33 mouse cellular contexts compared by ENCODE assay signal in genomic region chr6:135133086-135133485, GRCm38 (mm10). TPM values are rescaled to one million over a fixed set of nuclear protein-coding genes. Genes with fewer than 3 reads are reported as not detected.
"Had no signal": no experiment of that assay in that cellular context is flagged by ENCODE, and none has a peak within 500 bp of the region (broad histone marks: within the 10 kb centered on the region; RNA-seq: fewer than 3 reads in every experiment).

No protein-coding gene starts in this region.

- H3K4me1 ChIP-seq: liver, embryonic 12.5 days; liver, embryonic 13.5 days; liver, embryonic 15.5 days; midbrain, embryonic 15.5 days had no signal

- H3K4me3 ChIP-seq: limb, embryonic 10.5 days; limb, embryonic 12.5 days; limb, embryonic 13.5 days; limb, embryonic 15.5 days; liver, embryonic 12.5 days; liver, embryonic 13.5 days; liver, embryonic 15.5 days; lung, embryonic 15.5 days; megakaryocyte, embryonic 14.5 days; midbrain, embryonic 10.5 days; midbrain, embryonic 12.5 days; midbrain, embryonic 13.5 days; midbrain, embryonic 15.5 days; myocyte; neural tube, embryonic 12.5 days had no signal

- DNase-seq: left cerebral cortex, postnatal 4 days; liver; liver, embryonic 13.5 days; liver, postnatal 0 days; lung, adult 18-20 months; lung, adult 2 months; lung, embryonic 14.5 days; lung, postnatal 10 days; lung, postnatal 14 days; lung, postnatal 36 days; lung, postnatal 4 days had no signal

- H3K27ac ChIP-seq: limb, embryonic 10.5 days; limb, embryonic 12.5 days; limb, embryonic 13.5 days; limb, embryonic 15.5 days; liver, embryonic 12.5 days; liver, embryonic 13.5 days; liver, embryonic 14.5 days; liver, embryonic 15.5 days; lung, embryonic 15.5 days; macrophage; midbrain, embryonic 10.5 days; midbrain, embryonic 12.5 days; midbrain, embryonic 13.5 days; midbrain, embryonic 15.5 days; neural tube, embryonic 12.5 days had no signal

- H3K4me2 ChIP-seq: limb, embryonic 12.5 days; limb, embryonic 13.5 days; limb, embryonic 15.5 days; liver, embryonic 11.5 days; liver, embryonic 12.5 days; liver, embryonic 13.5 days; liver, embryonic 15.5 days; lung, embryonic 14.5 days; lung, embryonic 15.5 days; midbrain, embryonic 12.5 days; midbrain, embryonic 13.5 days; midbrain, embryonic 15.5 days; neural tube, embryonic 12.5 days had no signal

- ATAC-seq: liver, embryonic 12.5 days; liver, postnatal 0 days; lung, postnatal 0 days; midbrain, embryonic 13.5 days; midbrain, embryonic 15.5 days; midbrain, embryonic 16.5 days had no signal

- H3K9ac ChIP-seq: limb, embryonic 12.5 days; limb, embryonic 13.5 days; limb, embryonic 15.5 days; liver, embryonic 12.5 days; liver, embryonic 13.5 days; liver, embryonic 14.5 days; liver, embryonic 15.5 days; liver, postnatal 0 days; lung, embryonic 14.5 days; lung, embryonic 15.5 days; midbrain, embryonic 12.5 days; midbrain, embryonic 13.5 days; midbrain, embryonic 15.5 days; neural tube, embryonic 12.5 days had no signal

- H3K27me3 ChIP-seq: limb, embryonic 12.5 days; limb, embryonic 13.5 days; limb, embryonic 15.5 days; liver, embryonic 13.5 days; liver, embryonic 15.5 days; lung, embryonic 15.5 days; neural tube, embryonic 12.5 days had no signal

- H3K9me3 ChIP-seq: limb, embryonic 10.5 days; limb, embryonic 12.5 days; limb, embryonic 13.5 days; limb, embryonic 15.5 days; liver, embryonic 12.5 days; liver, embryonic 13.5 days; liver, embryonic 15.5 days; lung, embryonic 15.5 days; megakaryocyte, embryonic 14.5 days; midbrain, embryonic 10.5 days; midbrain, embryonic 12.5 days; midbrain, embryonic 13.5 days; midbrain, embryonic 15.5 days; neural tube, embryonic 12.5 days had no signal

- H3K36me3 ChIP-seq: limb, embryonic 10.5 days; limb, embryonic 12.5 days; limb, embryonic 13.5 days; limb, embryonic 15.5 days; lung, embryonic 15.5 days; midbrain, embryonic 10.5 days; midbrain, embryonic 12.5 days; midbrain, embryonic 13.5 days; midbrain, embryonic 15.5 days; neural tube, embryonic 12.5 days had no signal

RNA-seq across cellular contexts. Expression of gene Gprc5d, which starts 15.0 kb away (rescaled TPM):
- polyA plus RNA-seq: limb, embryonic 10.5 days; limb, embryonic 11.5 days; limb, embryonic 12.5 days; limb, embryonic 13.5 days; limb, embryonic 15.5 days; lung, embryonic 14.5 days; lung, embryonic 15.5 days; lung, embryonic 16.5 days; lung, postnatal 0 days; macrophage; midbrain, embryonic 10.5 days; midbrain, embryonic 15.5 days; midbrain, embryonic 16.5 days; neural tube, embryonic 11.5 days; neural tube, embryonic 12.5 days had no signal
